Comparison of ENCODE assay signal across 12 mouse cellular contexts in genomic region chr9:97019686-97020085, GRCm38 (mm10). TPM values are rescaled to one million over a fixed set of nuclear protein-coding genes. Genes with fewer than 3 reads are reported as not detected.
DNase-seq lines count a peak whose midpoint lies in the region; ATAC-seq and TF ChIP-seq lines count a peak whose summit lies in the region.
"Had no signal": no experiment of that assay in that cellular context is flagged by ENCODE, and none has a peak within 500 bp of the region (broad histone marks: within the 10 kb centered on the region; RNA-seq: fewer than 3 reads in every experiment).

No protein-coding gene starts in this region.

- peak overlapping the region; percentile 87; the same call in 1 of the 2 replicates for H3K4me2 ChIP-seq in heart, embryonic 15.5 days
- peak overlapping the region; percentile 89 for H3K4me2 ChIP-seq in embryonic facial prominence, embryonic 11.5 days (ENCODE audit: low read depth, low read length)
- H3K4me2 ChIP-seq in forebrain, postnatal 0 days (ENCODE audit: low read depth), result peak overlapping the region; percentile 70
- H3K4me2 ChIP-seq in midbrain, embryonic 13.5 days (replicated peaks), result peak overlapping the region; percentile 78

- ATAC-seq in heart, embryonic 15.5 days (replicated peaks; ENCODE audit: insufficient number of reproducible peaks, insufficient read depth, low FRiP score, low read depth), result no peak
- no peak for ATAC-seq in embryonic facial prominence, embryonic 11.5 days (replicated peaks; ENCODE audit: insufficient number of reproducible peaks, low FRiP score, low TSS enrichment, low read depth)
- ATAC-seq in forebrain, postnatal 0 days, result no peak
- ATAC-seq in midbrain, embryonic 13.5 days, result no peak
- ATAC-seq in megakaryocyte, adult 5-6 weeks (ENCODE audit: poor library complexity, severe bottlenecking), result no peak
- no peak for ATAC-seq in megakaryocyte progenitor cell, adult 5-6 weeks (replicated peaks; ENCODE audit: poor library complexity)

- no peak overlapping the region; the same call in 1 of the 2 replicates for H3K9ac ChIP-seq in heart, embryonic 15.5 days
- H3K9ac ChIP-seq in embryonic facial prominence, embryonic 11.5 days (replicated peaks; ENCODE audit: low read length), result no peak overlapping the region
- H3K9ac ChIP-seq in forebrain, postnatal 0 days, result no peak overlapping the region
- H3K9ac ChIP-seq in midbrain, embryonic 13.5 days (replicated peaks), result no peak overlapping the region
- H3K9ac ChIP-seq: stomach, embryonic 15.5 days had no signal

- DNase-seq in heart, postnatal 4 days, result no peak
- no peak for DNase-seq in embryonic facial prominence, embryonic 11.5 days (ENCODE audit: low spot score)
- no peak for DNase-seq in forebrain, postnatal 0 days
- DNase-seq in lung, adult 18-20 months, result no peak
- DNase-seq: heart, postnatal 10 days; lung, postnatal 14 days; right cerebral cortex, postnatal 4 days had no signal

- TF ChIP-seq CTCF in forebrain, postnatal 0 days (IDR thresholded peaks at IDR 0.05; ENCODE audit: low read depth), result no peak

- WGBS in heart, embryonic 15.5 days, result 39% methylated on average over 2 of the region's 2 CpGs
- WGBS in embryonic facial prominence, embryonic 11.5 days, result 80% methylated on average over 2 of the region's 2 CpGs
- 46% methylated on average over 2 of the region's 2 CpGs for WGBS in forebrain, postnatal 0 days
- WGBS in midbrain, embryonic 13.5 days, result 70% methylated on average over 2 of the region's 2 CpGs

- no peaks in the 10 kb centered on the region for H3K9me3 ChIP-seq in heart, embryonic 15.5 days (replicated peaks)
- no peaks in the 10 kb centered on the region for H3K9me3 ChIP-seq in embryonic facial prominence, embryonic 11.5 days (replicated peaks; ENCODE audit: control insufficient read depth, low read length)
- no peaks in the 10 kb centered on the region for H3K9me3 ChIP-seq in forebrain, postnatal 0 days (ENCODE audit: low read length)
- H3K9me3 ChIP-seq in midbrain, embryonic 13.5 days, result no peaks in the 10 kb centered on the region
- H3K9me3 ChIP-seq: stomach, embryonic 15.5 days had no signal

- H3K4me1 ChIP-seq in heart, embryonic 15.5 days (replicated peaks), result peaks cover 36% of the 10 kb centered on the region
- H3K4me1 ChIP-seq in embryonic facial prominence, embryonic 11.5 days (ENCODE audit: control insufficient read depth, insufficient read depth, low read length), result no peaks in the 10 kb centered on the region
- H3K4me1 ChIP-seq in forebrain, postnatal 0 days (ENCODE audit: insufficient read depth), result peaks cover 13% of the 10 kb centered on the region; the same call in 1 of the 2 replicates
- H3K4me1 ChIP-seq in midbrain, embryonic 13.5 days (replicated peaks), result peaks cover 43% of the 10 kb centered on the region

- H3K4me3 ChIP-seq in heart, embryonic 15.5 days, result no peak overlapping the region
- no peak overlapping the region for H3K4me3 ChIP-seq in embryonic facial prominence, embryonic 11.5 days (ENCODE audit: low read depth, low read length)
- H3K4me3 ChIP-seq in forebrain, postnatal 0 days (ENCODE audit: low read depth, low read length), result peak overlapping the region; percentile 64
- H3K4me3 ChIP-seq in midbrain, embryonic 13.5 days (replicated peaks), result peak overlapping the region; percentile 83; the same call in 1 of the 2 replicates

- no peak overlapping the region for H3K27ac ChIP-seq in heart, embryonic 15.5 days
- H3K27ac ChIP-seq in embryonic facial prominence, embryonic 11.5 days (replicated peaks; ENCODE audit: low read depth, low read length), result no peak overlapping the region
- H3K27ac ChIP-seq in forebrain, postnatal 0 days (ENCODE audit: low read depth, low read length), result no peak overlapping the region
- H3K27ac ChIP-seq in midbrain, embryonic 13.5 days, result peak overlapping the region; percentile 99

- H3K27me3 ChIP-seq in heart, embryonic 15.5 days, result 0 out of 2 replicates have a peak, but pooled peaks cover 4% of the 10 kb centered on the region
- no peaks in the 10 kb centered on the region for H3K27me3 ChIP-seq in embryonic facial prominence, embryonic 11.5 days (ENCODE audit: control insufficient read depth, insufficient read depth, low read length)
- no peaks in the 10 kb centered on the region for H3K27me3 ChIP-seq in forebrain, postnatal 0 days (ENCODE audit: insufficient read depth, low read length)
- no peaks in the 10 kb centered on the region for H3K27me3 ChIP-seq in midbrain, embryonic 13.5 days
- H3K27me3 ChIP-seq: stomach, embryonic 15.5 days had no signal

- no peaks in the 10 kb centered on the region for H3K36me3 ChIP-seq in heart, embryonic 15.5 days
- H3K36me3 ChIP-seq in embryonic facial prominence, embryonic 11.5 days (replicated peaks; ENCODE audit: control insufficient read depth, insufficient read depth, low read depth, low read length), result no peaks in the 10 kb centered on the region; the same call in 1 of the 2 replicates
- 0 out of 2 replicates have a peak, but pooled peaks cover 3% of the 10 kb centered on the region for H3K36me3 ChIP-seq in forebrain, postnatal 0 days (ENCODE audit: insufficient read depth)
- no peaks in the 10 kb centered on the region for H3K36me3 ChIP-seq in midbrain, embryonic 13.5 days
- H3K36me3 ChIP-seq: stomach, embryonic 15.5 days had no signal

RNA-seq across cellular contexts. Expression of gene Spsb4, which starts 1.0 kb away (rescaled TPM):
- 48.1 and 49.3 TPM in 2 replicates for polyA plus RNA-seq in heart, embryonic 15.5 days (2015; fragmentation: Nextera tagmentation; extraction: Ambion mirVana)
- 10 to 100 TPM; 30.4 to 34.6 TPM for total RNA-seq in heart, postnatal 4 days (2021)
- polyA plus RNA-seq in embryonic facial prominence, embryonic 11.5 days (2014; fragmentation: Nextera tagmentation; extraction: Ambion mirVana), result 39.7 TPM in 2 replicates
- 22.7 and 28.3 TPM in 2 replicates for total RNA-seq in forebrain, postnatal 0 days (2014; rRNA removed)
- polyA plus RNA-seq in forebrain, postnatal 0 days (2015; fragmentation: Nextera tagmentation; extraction: Ambion mirVana), result 14.8 and 16.0 TPM in 2 replicates
- 64.2 and 64.9 TPM in 2 replicates for polyA plus RNA-seq in midbrain, embryonic 13.5 days (2015; fragmentation: Nextera tagmentation; extraction: Ambion mirVana)
- total RNA-seq in megakaryocyte, adult 5-6 weeks (2015), result 3.1 and 4.4 TPM in 2 replicates
- 4.1 and 4.2 TPM in 2 replicates for total RNA-seq in megakaryocyte, adult 5-6 weeks (2017)
- 2.7 and 4.2 TPM in 2 replicates for total RNA-seq in megakaryocyte progenitor cell, adult 5-6 weeks (2015)
- total RNA-seq in megakaryocyte progenitor cell, adult 5-6 weeks (2017), result 2.0 and 2.5 TPM in 2 replicates

Comparison
In these comparisons a context has a peak if more than half of its experiments do, and no peak if none do; other contexts are left out.
1. H3K4me3 ChIP-seq: peak in forebrain, postnatal 0 days (single experiment) and midbrain, embryonic 13.5 days (single experiment); none in heart, embryonic 15.5 days (single experiment) and embryonic facial prominence, embryonic 11.5 days (single experiment).
2. Peak in every context shown above with its lines, with median percentiles within 50 percentile points of each other: H3K4me2 ChIP-seq.